Mouse (Mus musculus) kidney, adult 18-20 months (tissue): Measurements from ENCODE around the gene 6430548M08Rik.
A peak's percentile ranks its signal among the peaks of the same experiment; 100 is the strongest.

ENCODE experiments used
- DNase-seq: peaks from one replicate; pipeline ENCODE4 v3.0.0; 2021

The 6430548M08Rik gene

DNA sequence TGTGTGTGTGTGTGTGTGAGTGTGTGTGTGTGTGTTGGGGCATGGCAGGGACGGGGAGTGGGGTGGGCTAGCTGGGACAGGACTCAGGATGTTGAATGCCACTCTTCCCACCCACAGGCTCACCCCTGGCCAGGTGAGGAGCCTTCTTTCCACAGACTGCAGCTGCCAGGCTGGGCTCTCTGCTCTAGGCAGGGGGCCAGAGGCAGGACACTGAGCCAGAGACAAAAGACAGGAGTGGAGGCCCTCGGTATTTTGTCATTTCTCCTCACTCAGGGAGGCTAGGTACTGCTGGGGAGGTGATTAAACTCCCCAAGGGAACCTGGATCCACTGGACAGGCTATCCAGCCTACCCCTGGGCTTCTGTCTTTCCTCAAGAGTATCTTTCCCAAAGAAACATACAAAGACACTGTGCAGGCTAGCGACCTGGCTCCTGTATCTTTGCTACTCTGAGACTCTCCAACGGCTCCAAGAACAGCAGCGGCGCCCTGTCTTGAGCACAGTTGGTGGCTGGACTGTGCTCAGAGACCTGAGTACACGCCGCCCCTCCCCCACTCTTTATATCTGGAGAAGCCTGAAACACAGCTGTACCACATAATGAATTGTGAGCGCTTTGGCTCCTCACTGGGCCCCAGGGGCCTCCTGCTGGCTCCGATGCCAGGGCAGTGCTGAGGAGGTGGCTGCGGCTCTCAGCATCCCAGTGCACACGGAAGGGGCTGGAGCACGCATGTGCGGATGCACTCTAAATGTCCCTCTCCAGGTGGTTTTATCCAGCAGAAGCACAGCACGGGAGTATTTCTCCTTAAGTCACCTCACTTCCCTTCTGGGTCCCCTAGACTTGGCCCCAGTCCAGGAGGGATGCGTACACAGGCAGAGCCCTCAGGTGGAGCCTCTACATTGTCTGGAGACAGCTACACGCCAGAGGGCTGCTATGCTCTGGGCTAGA lies 71.2 kb downstream of the 6430548M08Rik start:
- peak; percentile 39 for DNase-seq

DNA sequence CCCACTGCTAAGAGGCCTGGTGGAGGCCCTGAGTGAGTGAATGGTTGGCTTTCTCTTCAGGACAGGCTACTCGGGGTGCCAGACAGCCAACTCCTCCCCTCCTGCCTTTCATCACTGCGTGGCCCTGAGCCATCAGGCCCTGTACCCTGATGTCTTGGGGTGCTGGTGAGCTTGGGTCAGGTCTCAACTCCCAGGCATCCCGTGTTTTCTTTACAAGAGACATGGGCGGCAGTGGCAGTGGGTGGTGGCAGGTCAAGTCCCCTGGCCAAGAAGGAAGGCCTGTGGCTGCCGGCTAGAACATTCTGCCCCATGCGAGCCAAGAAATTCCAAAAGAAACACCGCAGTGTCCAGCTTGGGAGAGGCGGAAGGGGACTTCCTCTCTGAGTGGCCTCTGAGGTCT lies 72.5 kb downstream of the 6430548M08Rik start:
- peak; percentile 60 for DNase-seq

DNA sequence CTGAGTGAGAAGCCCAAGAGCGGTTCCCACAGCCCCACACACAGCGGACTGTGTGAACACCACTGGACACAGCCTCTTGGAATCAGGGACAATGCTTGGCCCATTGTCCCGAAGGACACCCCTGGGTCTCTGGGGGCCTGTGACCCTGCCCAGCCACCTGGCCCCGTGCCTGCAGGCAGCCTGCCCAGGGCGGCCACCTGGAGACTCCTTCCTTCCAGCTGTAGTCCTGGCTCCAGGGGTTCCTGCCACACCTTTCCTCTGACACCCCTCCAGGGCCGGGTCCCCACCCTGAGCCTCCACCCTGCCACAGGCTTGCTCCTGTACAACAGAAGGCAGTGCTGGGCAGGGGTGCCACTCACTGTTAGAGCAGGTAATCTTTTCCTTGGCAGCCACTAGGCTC lies 74.6 kb downstream of the 6430548M08Rik start:
- DNase-seq = peak; percentile 78

- peak; percentile 49 for DNase-seq
Measured at GRCm38 (mm10) chr8:120189440-120189839, 75.5 kb downstream of the 6430548M08Rik start.

- no peak for DNase-seq
Measured at GRCm38 (mm10) chr8:120190107-120190809, 76.3 kb downstream of the 6430548M08Rik start.

DNA sequence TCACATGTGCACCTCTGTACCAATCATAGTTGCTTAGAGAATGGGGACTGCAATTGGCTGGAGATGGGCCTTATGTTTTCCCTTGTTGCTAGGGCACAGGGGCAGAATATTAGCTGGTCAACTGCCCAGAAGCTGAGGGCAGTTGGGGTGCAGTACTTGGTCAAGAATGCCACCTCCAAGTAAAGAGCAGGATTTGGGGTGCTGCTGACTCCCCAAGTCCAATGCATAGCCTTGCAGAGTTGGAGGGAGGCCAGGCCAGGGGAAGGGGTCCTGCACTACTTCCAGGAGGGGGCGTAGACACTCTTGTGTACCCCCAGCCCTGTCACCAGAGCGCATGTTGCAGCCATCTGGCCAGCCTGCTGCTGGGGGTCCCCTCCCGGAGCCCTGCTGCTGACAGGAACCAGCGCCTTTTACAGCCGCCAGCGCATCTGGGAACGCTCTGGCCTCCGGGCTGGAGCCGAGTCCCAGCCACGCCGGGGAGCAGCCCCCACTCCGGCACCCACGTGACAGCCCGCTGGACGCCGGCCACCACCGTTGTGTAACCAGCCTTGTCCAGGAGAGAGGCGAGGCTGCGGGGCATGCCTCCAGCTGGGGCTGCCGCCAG lies 77.0 kb downstream of the 6430548M08Rik start:
- peak; percentile 94 for DNase-seq

- no peak for DNase-seq
Measured at GRCm38 (mm10) chr8:120191633-120192032, 77.7 kb downstream of the 6430548M08Rik start.

DNA sequence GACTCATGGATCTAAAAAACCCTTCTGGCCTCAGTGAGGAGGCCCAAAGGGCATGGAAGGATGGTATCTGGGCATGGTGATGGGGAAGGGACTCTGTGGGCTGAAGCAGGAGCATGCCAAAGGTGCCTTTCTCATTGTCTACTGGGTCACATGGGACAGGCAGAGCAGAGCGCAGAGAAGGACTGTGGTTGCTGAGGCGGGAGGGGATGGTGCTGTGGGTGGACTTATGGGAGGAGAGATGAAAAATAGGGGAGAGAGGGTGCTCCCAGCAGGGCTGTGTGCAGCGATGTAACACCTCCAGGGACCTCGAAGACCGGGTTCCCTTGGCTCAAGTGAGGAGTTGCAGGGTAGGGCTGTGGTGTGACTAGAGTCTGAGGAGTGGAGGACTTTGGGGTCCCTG lies 78.2 kb downstream of the 6430548M08Rik start:
- DNase-seq = no peak

- DNase-seq = no peak
Measured at GRCm38 (mm10) chr8:120201351-120201750, 87.4 kb downstream of the 6430548M08Rik start.

GRCm38 (mm10) chr8:120202546-120202945 lies 88.6 kb downstream of the 6430548M08Rik start:
- DNase-seq = no peak

- peak; percentile 52 for DNase-seq
Measured at GRCm38 (mm10) chr8:120204736-120205360, 90.9 kb downstream of the 6430548M08Rik start.

GRCm38 (mm10) chr8:120205916-120206315 lies 92.0 kb downstream of the 6430548M08Rik start:
- DNase-seq = no peak

DNA sequence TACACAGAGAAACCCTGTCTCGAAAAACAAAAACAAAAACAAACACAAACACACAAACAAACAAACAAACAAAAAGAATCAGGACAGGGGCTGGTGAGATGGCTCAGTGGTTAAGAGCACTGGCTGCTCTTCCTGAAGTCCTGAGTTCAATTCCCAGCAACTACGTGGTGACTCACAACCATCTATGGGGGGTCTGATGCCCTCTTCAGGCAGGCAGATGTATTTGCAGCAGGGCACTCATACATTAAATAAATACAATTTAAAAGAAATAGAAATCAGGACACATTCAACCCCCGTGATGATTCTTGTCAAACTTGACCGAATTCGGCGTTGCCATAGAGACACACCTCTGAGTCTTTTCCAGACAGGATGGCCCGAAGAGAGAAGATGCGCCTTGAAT lies 93.4 kb downstream of the 6430548M08Rik start:
- no peak for DNase-seq

- DNase-seq = no peak
Measured at GRCm38 (mm10) chr8:120208113-120208512, 94.2 kb downstream of the 6430548M08Rik start.

DNA sequence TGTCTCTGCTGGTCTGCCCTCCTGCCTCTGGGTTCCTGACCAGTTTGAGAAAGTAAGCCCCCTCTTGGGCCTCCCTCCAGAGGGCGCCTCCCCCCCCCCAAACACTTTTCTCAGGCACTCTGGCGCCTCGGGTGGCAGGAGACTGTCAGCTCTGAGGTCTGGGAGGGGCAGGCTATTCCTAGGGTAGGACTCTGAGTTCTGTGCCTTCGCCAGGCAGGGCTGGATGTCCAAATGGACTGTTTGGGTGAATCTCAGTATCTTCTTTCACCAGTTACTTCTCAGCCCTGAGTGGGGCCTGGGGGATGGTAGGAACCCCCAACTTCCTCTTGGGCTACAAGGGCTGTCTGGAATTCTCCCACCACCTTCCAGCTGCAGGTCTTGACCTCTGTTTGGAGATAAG lies 97.4 kb downstream of the 6430548M08Rik start:
- no peak for DNase-seq

GRCm38 (mm10) chr8:120212596-120212995 lies 98.6 kb downstream of the 6430548M08Rik start:
- DNase-seq = no peak

GRCm38 (mm10) chr8:120213229-120213628 lies 99.3 kb downstream of the 6430548M08Rik start:
- DNase-seq = no peak

- no peak for DNase-seq
Measured at GRCm38 (mm10) chr8:120213939-120214338, 100.0 kb downstream of the 6430548M08Rik start.
